Mouse (Mus musculus) left cerebral cortex, adult 2 months (tissue): ENCODE measurements at regions not wholly inside any gene's neighbourhood (a gene's known extent, or its start where the extent isn't known, plus 50 kb on each side); places are given as distances from the start of the nearest gene placed in this dataset.

Experiments used
- DNase-seq, 2 experiments: peaks; one replicate each; pipeline ENCODE4 v3.0.0; 2021 to 2022; ENCODE audit warnings: low spot score in 2 of 2, mixed read lengths in 1 of 2; ENCODE audit errors: extremely low spot score in 1 of 2
- H3K27ac ChIP-seq: fragments of 200-600 bp; 2 replicates; pipeline ENCODE4 v1.8.1; 2022
- H3K4me3 ChIP-seq: fragments of 200-600 bp; 2 replicates; pipeline ENCODE4 v1.8.1; 2022
- CTCF ChIP-seq: fragments of 200-600 bp; IDR thresholded peaks from 2 replicates; pipeline ENCODE4 v1.8.1; 2022; ENCODE audit warnings: antibody characterized with exemption, mild to moderate bottlenecking, moderate library complexity
- intact Hi-C: fragments of 180-260 bp; cut with DNase I; formaldehyde crosslinking; loops from one replicate; pipeline ENCODE4 v1.15.1; 2025

- DNase-seq = no peak
- intact Hi-C loops = no loop called here
- H3K27ac ChIP-seq = no peak overlapping the region
- no peak overlapping the region for H3K4me3 ChIP-seq
- no peak for TF ChIP-seq CTCF
These were observed 314.5 kb downstream of the Irx1 start for GRCm38 (mm10) chr13:71649031-71649430.

- TF ChIP-seq CTCF = peak; percentile 23
- intact Hi-C loops = no loop called here
- Histone ChIP-seq H3K4me3 (no peak overlapping the region), H3K27ac (no peak overlapping the region)
- DNase-seq = no peak
These were observed 332.1 kb downstream of the Irx1 start for GRCm38 (mm10) chr13:71631447-71631846.

GRCm38 (mm10) chr13:71617198-71617597, 346.3 kb downstream of the Irx1 start:
- no peak overlapping the region for H3K4me3 ChIP-seq
- no peak overlapping the region for H3K27ac ChIP-seq
- intact Hi-C loops = no loop called here

GRCm38 (mm10) chr13:71612393-71613179, 350.9 kb downstream of the Irx1 start:
- H3K27ac ChIP-seq = no peak overlapping the region
- no peak for DNase-seq
- no peak for TF ChIP-seq CTCF
- H3K4me3 ChIP-seq = no peak overlapping the region
- intact Hi-C loops = no loop called here

More at GRCm38 (mm10) chr13:71617198-71617597, 346.3 kb downstream of the Irx1 start:
- DNase-seq = no peak
- no peak for TF ChIP-seq CTCF

GRCm38 (mm10) chr13:71582486-71582885, 381.0 kb downstream of the Irx1 start:
- intact Hi-C loops = no loop called here
- no peak overlapping the region for H3K27ac ChIP-seq
- TF ChIP-seq CTCF = no peak
- DNase-seq = no peak
- H3K4me3 ChIP-seq = no peak overlapping the region

- Histone ChIP-seq H3K27ac (no peak overlapping the region), H3K4me3 (no peak overlapping the region)
- DNase-seq = no peak
- TF ChIP-seq CTCF = no peak
- intact Hi-C loops = no loop called here
These were observed 397.6 kb downstream of the Irx1 start for GRCm38 (mm10) chr13:71565895-71566294.

GRCm38 (mm10) chr13:71565388-71565787, 398.1 kb downstream of the Irx1 start:
- intact Hi-C loops = no loop called here
- Histone ChIP-seq H3K27ac (no peak overlapping the region), H3K4me3 (no peak overlapping the region)
- DNase-seq = no peak
- no peak for TF ChIP-seq CTCF

- DNase-seq = no peak
- Histone ChIP-seq H3K27ac (no peak overlapping the region), H3K4me3 (no peak overlapping the region)
- TF ChIP-seq CTCF = no peak
- intact Hi-C loops = no loop called here
These were observed 404.9 kb downstream of the Irx1 start for GRCm38 (mm10) chr13:71558477-71559215.

GRCm38 (mm10) chr13:71555471-71555870, 408.1 kb downstream of the Irx1 start:
- no peak for DNase-seq
- no peak for TF ChIP-seq CTCF
- Histone ChIP-seq H3K4me3 (no peak overlapping the region), H3K27ac (no peak overlapping the region)
- intact Hi-C loops = no loop called here

GRCm38 (mm10) chr13:71550109-71550508, 413.4 kb downstream of the Irx1 start:
- intact Hi-C loops = no loop called here
- H3K27ac ChIP-seq = no peak overlapping the region
- H3K4me3 ChIP-seq = no peak overlapping the region
- DNase-seq = no peak
- no peak for TF ChIP-seq CTCF

- intact Hi-C loops = no loop called here
These were observed 414.2 kb downstream of the Irx1 start for GRCm38 (mm10) chr13:71549206-71549831.

GRCm38 (mm10) chr13:71538226-71538625, 425.3 kb downstream of the Irx1 start:
- Histone ChIP-seq H3K27ac (no peak overlapping the region), H3K4me3 (no peak overlapping the region)
- intact Hi-C loops = no loop called here
- TF ChIP-seq CTCF = no peak
- no peak for DNase-seq

More at GRCm38 (mm10) chr13:71549206-71549831, 414.2 kb downstream of the Irx1 start:
- Histone ChIP-seq H3K4me3 (no peak overlapping the region), H3K27ac (no peak overlapping the region)
- TF ChIP-seq CTCF = no peak
- DNase-seq = no peak
